Mouse (Mus musculus): ENCODE results near the gene Ajap1. TPM values are rescaled to one million over a fixed set of nuclear protein-coding genes. Genes with fewer than 3 reads are reported as not detected.

Gene Ajap1
- polyA plus RNA-seq, 1 experiment from 2014 or later = 4.4 TPM

GRCm38 (mm10) chr4:153340887-153341286, 141.7 kb downstream of the Ajap1 start:
- H3K9ac ChIP-seq = no peak overlapping the region
- no peak overlapping the region for H3K4me2 ChIP-seq
- no peak for ATAC-seq
- H3K27me3 ChIP-seq = no peaks in the 10 kb centered on the region
- H3K4me1 ChIP-seq = peaks cover 9% of the 10 kb centered on the region
- no peak overlapping the region for H3K27ac ChIP-seq
- no peaks in the 10 kb centered on the region for H3K9me3 ChIP-seq (replicated peaks)
- H3K4me3 ChIP-seq = no peak overlapping the region
- H3K36me3 ChIP-seq (ENCODE audit: poor library complexity, severe bottlenecking) = no peaks in the 10 kb centered on the region

GRCm38 (mm10) chr4:153335301-153335799, 147.3 kb downstream of the Ajap1 start:
- ATAC-seq = no peak
- H3K9me3 ChIP-seq (replicated peaks) = no peaks in the 10 kb centered on the region
- WGBS = 75% methylated on average over 15 of the region's 15 CpGs
- H3K4me3 ChIP-seq = no peak overlapping the region
- no peaks in the 10 kb centered on the region for H3K4me1 ChIP-seq
- no peak overlapping the region for H3K9ac ChIP-seq
- H3K36me3 ChIP-seq (ENCODE audit: poor library complexity, severe bottlenecking) = no peaks in the 10 kb centered on the region
- no peak overlapping the region for H3K27ac ChIP-seq
- H3K27me3 ChIP-seq = no peaks in the 10 kb centered on the region
- H3K4me2 ChIP-seq = no peak overlapping the region

GRCm38 (mm10) chr4:153327809-153328208, 154.8 kb downstream of the Ajap1 start:
- Histone ChIP-seq H3K27ac (no peak overlapping the region), H3K4me2 (no peak overlapping the region), H3K9ac (no peak overlapping the region), H3K4me1 (no peaks in the 10 kb centered on the region), H3K36me3 (ENCODE audit: poor library complexity, severe bottlenecking) (no peaks in the 10 kb centered on the region), H3K27me3 (no peaks in the 10 kb centered on the region), H3K4me3 (no peak overlapping the region), H3K9me3 (replicated peaks) (no peaks in the 10 kb centered on the region)
- 71% methylated on average over 10 of the region's 10 CpGs for WGBS
- ATAC-seq = no peak
